Mouse (Mus musculus): ENCODE measurements around the gene Itsn1. TPM values are rescaled to one million over a fixed set of nuclear protein-coding genes. Genes with fewer than 3 reads are reported as not detected.

Gene Itsn1
- polyA plus RNA-seq, 1 experiment from 2014 or later = 60.2 TPM

GRCm38 (mm10) chr16:91885389-91886122, 156.5 kb downstream of the Itsn1 start:
- H3K27me3 ChIP-seq = no peaks in the 10 kb centered on the region
- peak; percentile 45; the same call in 1 of the 2 replicates for ATAC-seq (ENCODE audit: low FRiP score, low read depth)
- peaks cover 19% of the 10 kb centered on the region for H3K36me3 ChIP-seq
- peak overlapping the region; percentile 32; the same call in 1 of the 2 replicates for H3K4me2 ChIP-seq
- no peak overlapping the region for H3K4me3 ChIP-seq
- H3K9ac ChIP-seq = no peak overlapping the region
- no peaks in the 10 kb centered on the region for H3K9me3 ChIP-seq
- peak overlapping the region; percentile 50 for H3K27ac ChIP-seq (replicated peaks)
- 10% methylated on average over 19 of the region's 19 CpGs for WGBS
- H3K4me1 ChIP-seq (replicated peaks) = peaks cover 14% of the 10 kb centered on the region

DNA sequence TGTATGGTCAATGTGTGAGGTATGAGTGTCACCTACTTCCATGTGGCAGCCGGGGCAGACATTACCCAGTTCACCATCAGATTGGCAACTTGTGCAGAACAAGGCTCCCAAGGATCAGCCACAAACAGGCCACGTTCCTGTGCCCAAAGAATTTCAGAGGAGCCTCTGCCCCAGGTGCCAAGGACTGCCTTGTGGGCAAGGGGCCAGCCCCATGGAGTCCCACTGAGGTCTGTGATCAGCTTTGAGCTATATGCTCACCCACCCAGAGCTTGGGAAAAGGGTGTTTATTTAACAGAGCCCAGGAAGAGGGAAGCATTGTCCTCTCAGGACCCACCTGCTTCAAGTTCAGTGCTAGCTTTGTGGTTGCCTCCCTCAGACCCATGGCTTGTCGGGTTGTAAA, 159.3 kb downstream of the Itsn1 start:
- Histone ChIP-seq H3K27ac (replicated peaks) (no peak overlapping the region), H3K4me1 (replicated peaks) (peaks cover 14% of the 10 kb centered on the region), H3K36me3 (peaks cover 15% of the 10 kb centered on the region), H3K4me2 (no peak overlapping the region), H3K9me3 (no peaks in the 10 kb centered on the region), H3K27me3 (no peaks in the 10 kb centered on the region), H3K4me3 (no peak overlapping the region), H3K9ac (no peak overlapping the region)
- 85% methylated on average over 3 of the region's 3 CpGs for WGBS
- no peak for ATAC-seq (ENCODE audit: low FRiP score, low read depth)

DNA sequence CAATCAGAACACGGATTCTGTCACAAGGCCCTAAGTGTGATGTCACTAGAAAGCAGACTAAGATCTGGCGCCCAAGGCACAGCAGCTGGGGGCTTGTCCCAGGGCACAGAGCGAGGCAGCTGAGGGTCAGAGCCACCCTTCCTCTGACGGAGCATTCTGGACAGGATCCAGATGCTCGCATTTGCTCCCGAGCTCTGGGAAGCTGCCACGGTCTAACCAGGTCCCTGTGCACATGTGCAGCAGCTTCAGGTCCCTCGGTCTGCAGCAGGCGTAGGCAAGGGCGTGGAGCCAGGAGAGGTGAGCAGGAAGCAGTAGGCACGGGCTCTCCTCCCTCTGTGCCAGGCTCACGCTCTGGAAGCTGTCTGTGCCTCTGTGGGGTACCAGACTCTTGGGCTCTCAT, 160.8 kb downstream of the Itsn1 start:
- peaks cover 14% of the 10 kb centered on the region for H3K4me1 ChIP-seq (replicated peaks)
- 0 out of 2 replicates have a peak overlapping the region, but pooled peaks have one; percentile 14 for H3K27ac ChIP-seq (replicated peaks)
- peaks cover 21% of the 10 kb centered on the region for H3K36me3 ChIP-seq
- no peaks in the 10 kb centered on the region for H3K9me3 ChIP-seq
- 64% methylated on average over 12 of the region's 12 CpGs for WGBS
- H3K4me3 ChIP-seq = no peak overlapping the region
- no peaks in the 10 kb centered on the region for H3K27me3 ChIP-seq
- ATAC-seq (ENCODE audit: low FRiP score, low read depth) = no peak
- H3K4me2 ChIP-seq = no peak overlapping the region
- H3K9ac ChIP-seq = no peak overlapping the region

DNA sequence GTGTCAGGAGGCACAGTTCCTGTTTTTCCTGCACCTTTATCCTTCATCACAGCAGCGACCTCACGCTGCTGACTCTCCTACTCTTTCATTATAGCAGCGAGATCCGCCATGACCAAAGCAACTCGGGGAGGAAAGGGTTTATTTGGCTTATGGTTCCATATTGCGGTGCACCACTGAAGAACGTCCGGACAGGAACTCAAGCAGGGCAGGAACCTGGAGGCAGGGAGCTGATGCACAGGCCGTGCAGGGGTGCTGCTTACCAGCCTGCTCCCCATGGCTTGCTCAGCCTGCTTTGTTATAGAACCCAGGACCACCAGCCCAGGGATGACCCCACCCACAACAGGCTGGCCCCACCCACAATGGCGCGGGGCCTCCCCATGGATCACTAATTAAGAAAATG, 162.1 kb downstream of the Itsn1 start:
- 85% methylated on average over 11 of the region's 11 CpGs for WGBS
- Histone ChIP-seq H3K9me3 (no peaks in the 10 kb centered on the region), H3K27ac (replicated peaks) (no peak overlapping the region), H3K4me1 (replicated peaks) (peaks cover 7% of the 10 kb centered on the region), H3K4me3 (no peak overlapping the region), H3K27me3 (no peaks in the 10 kb centered on the region), H3K9ac (no peak overlapping the region), H3K36me3 (peaks cover 26% of the 10 kb centered on the region), H3K4me2 (no peak overlapping the region)
- ATAC-seq (ENCODE audit: low FRiP score, low read depth) = no peak

DNA sequence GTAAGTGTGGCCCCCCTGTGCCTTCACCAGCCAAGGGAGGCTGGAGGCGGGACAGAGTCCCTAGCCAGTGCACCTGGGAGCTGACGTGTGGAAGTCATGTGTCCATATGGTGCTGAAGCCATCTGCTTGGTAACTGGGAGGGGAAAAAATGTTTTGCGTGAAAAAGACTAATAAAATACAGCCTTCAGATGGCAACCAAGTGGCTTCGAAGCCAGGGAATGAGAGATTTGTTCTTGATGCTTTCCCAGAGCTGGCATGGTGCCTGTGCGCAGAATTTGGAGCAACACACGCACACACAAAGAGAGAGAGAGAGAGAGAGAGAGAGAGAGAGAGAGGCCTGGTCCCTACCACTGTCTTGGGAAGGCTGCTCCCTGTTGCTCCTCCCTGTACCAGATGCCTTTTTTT, 167.3 kb downstream of the Itsn1 start:
- WGBS = 50% methylated on average over 6 of the region's 6 CpGs
- ATAC-seq (ENCODE audit: low FRiP score, low read depth) = peak; percentile 55; the same call in 1 of the 2 replicates

DNA sequence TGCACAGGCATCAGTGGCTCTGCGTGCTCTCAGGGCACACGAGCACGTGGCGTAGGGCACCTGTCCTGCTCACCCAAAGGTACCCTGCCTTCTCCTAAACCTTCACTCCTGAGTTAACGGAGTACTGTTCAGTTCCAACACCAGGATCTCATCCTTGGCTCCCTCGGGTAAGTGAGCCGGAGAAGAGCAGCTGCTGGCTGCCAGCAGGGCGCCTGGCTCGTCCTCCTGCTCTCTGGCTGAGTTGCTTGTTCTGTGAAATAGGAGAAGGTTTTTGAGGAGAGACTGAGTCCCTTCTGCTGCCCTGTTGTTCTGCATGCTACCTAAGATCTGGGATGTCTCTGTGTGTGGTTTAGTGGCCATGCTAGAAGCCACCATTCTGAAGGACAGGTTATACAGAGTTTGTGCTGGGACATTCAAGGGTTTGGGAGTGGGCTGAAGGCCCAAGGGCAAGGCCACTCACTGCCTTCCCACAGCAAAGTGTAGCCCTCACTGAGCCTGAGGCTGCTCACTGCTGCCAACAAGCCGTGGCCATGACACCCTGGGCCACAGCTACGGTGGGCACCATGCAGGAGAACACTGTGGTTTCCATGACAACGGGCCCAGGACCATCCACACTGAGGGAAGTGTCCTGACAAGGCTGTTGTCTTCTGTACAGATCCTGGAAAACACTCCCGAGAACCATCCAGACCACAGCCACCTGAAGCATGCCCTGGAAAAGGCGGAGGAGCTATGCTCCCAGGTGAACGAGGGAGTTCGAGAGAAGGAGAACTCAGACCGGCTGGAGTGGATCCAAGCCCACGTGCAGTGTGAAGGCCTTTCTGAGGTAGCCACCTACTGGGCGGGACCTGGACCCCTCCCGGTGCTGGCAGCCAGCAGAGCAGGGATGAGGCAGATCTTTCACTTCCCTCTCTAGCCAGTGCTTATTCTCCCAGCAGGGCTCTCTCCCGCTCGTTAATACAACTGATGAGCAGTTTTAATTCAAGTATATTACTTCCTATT, 170.1 kb downstream of the Itsn1 start:
- H3K27ac ChIP-seq (replicated peaks) = peak overlapping the region; percentile 56
- H3K4me3 ChIP-seq = no peak overlapping the region
- ATAC-seq (ENCODE audit: low FRiP score, low read depth) = peak; percentile 55; the same call in 1 of the 2 replicates
- whole genome bisulfite sequencing = 49% methylated on average over 22 of the region's 22 CpGs
- H3K9ac ChIP-seq = no peak overlapping the region
- peaks cover 56% of the 10 kb centered on the region for H3K36me3 ChIP-seq
- H3K9me3 ChIP-seq = no peaks in the 10 kb centered on the region
- peaks cover 20% of the 10 kb centered on the region for H3K4me1 ChIP-seq (replicated peaks)
- H3K4me2 ChIP-seq = no peak overlapping the region
- no peaks in the 10 kb centered on the region for H3K27me3 ChIP-seq

More for the DNA sequence above, 167.3 kb downstream of the Itsn1 start:
- H3K36me3 ChIP-seq = peaks cover 35% of the 10 kb centered on the region
- H3K4me1 ChIP-seq (replicated peaks) = peaks cover 20% of the 10 kb centered on the region
- no peak overlapping the region for H3K4me2 ChIP-seq
- H3K9ac ChIP-seq = no peak overlapping the region
- no peaks in the 10 kb centered on the region for H3K9me3 ChIP-seq
- no peak overlapping the region for H3K4me3 ChIP-seq
- H3K27ac ChIP-seq (replicated peaks) = peak overlapping the region; percentile 58
- no peaks in the 10 kb centered on the region for H3K27me3 ChIP-seq

DNA sequence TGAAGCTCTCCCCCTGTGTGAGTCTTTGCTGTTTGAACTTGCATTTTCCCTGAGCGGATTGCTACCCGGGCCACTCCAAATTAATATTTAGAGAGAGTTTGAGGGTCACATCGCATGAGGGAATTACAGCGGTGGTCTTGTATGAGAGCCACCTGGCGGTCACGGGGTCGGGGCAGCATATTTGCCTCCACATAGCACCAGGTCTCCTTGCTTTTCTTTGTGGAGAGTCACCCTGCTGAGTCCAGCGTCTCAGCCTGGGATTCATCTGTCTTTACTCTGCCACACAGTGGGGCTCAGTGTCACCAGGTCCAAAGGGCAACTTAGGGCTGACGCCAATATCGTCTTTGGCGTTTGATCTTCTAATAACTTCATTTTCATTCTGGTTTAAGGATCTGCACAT, 171.2 kb downstream of the Itsn1 start:
- H3K9ac ChIP-seq = no peak overlapping the region
- H3K4me2 ChIP-seq = no peak overlapping the region
- no peak for ATAC-seq (ENCODE audit: low FRiP score, low read depth)
- 40% methylated on average over 11 of the region's 11 CpGs for WGBS
- peaks cover 20% of the 10 kb centered on the region for H3K4me1 ChIP-seq (replicated peaks)
- H3K27ac ChIP-seq (replicated peaks) = no peak overlapping the region; the same call in 1 of the 2 replicates
- H3K9me3 ChIP-seq = no peaks in the 10 kb centered on the region
- peaks cover 56% of the 10 kb centered on the region for H3K36me3 ChIP-seq
- no peaks in the 10 kb centered on the region for H3K27me3 ChIP-seq
- H3K4me3 ChIP-seq = no peak overlapping the region

DNA sequence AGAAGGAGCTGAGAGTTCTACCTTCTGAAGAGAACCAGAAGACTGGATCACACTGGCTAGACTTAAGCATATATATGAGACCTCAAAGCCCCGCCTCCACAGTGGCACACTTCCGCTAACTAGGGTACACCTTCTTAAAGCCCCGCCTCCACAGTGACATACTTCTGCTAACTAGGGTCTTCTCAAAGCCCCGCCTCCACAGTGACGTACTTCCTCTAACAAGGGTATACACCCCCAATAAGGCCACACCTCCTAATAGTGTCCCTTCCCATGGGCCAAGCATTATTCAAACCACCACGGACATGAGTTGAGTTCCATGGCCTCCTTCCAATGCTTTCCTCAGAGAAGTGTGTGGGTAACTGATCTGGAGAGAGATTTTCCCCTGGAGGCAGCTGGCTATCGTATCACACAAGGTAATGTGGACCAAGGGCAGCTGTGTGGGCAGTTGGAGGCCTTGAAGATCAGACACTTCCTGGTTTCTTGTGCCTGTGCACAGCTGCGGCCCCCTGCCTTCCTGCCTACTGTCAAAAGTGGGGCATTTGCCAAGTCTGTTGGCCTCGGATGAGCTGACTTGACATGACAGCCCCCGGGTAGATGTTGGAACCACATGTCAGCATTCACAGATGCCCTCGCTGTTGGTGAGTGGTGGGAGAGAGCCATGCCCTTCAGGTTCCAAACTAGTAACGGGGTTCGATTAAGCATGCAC, 174.9 kb downstream of the Itsn1 start:
- Histone ChIP-seq H3K27me3 (no peaks in the 10 kb centered on the region), H3K36me3 (peaks cover 48% of the 10 kb centered on the region), H3K4me2 (no peak overlapping the region), H3K4me3 (no peak overlapping the region), H3K9ac (no peak overlapping the region), H3K27ac (replicated peaks) (no peak overlapping the region), H3K9me3 (no peaks in the 10 kb centered on the region), H3K4me1 (replicated peaks) (peaks cover 7% of the 10 kb centered on the region)
- WGBS = 87% methylated on average over 13 of the region's 13 CpGs
- peak; percentile 58 for ATAC-seq (ENCODE audit: low FRiP score, low read depth)

DNA sequence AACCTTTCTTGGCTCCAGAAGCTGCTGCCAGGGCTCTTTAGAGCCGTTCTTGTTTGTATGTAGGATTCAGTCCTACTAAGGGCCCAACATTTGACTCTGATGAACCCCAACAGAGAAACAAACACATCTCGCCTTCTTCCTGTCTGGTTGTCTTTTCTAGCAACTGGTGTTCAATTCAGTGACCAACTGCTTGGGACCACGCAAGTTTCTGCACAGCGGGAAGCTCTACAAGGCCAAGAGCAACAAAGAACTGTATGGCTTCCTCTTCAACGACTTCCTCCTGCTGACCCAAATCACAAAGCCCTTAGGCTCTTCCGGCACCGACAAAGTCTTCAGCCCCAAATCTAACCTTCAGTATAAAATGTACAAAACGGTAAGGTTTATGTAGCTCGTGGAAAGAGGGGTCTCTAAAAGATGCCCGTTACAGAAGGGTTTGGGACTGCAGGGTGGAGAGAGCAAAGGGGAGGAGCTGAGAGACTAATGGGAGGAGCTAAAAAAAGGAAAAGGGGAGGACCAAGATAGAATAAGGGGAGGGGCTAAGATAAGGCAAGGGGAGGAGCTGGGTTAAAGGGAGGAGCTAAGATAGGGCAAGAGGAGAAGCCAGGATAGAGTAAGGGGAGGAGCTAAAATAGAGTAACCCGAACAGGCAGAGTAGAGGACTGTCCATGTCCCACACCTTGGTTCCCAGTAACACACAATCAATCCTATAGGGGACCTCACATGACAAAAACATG, 176.2 kb downstream of the Itsn1 start:
- H3K4me2 ChIP-seq = no peak overlapping the region
- no peak overlapping the region for H3K27ac ChIP-seq (replicated peaks)
- H3K4me3 ChIP-seq = no peak overlapping the region
- no peaks in the 10 kb centered on the region for H3K9me3 ChIP-seq
- H3K9ac ChIP-seq = no peak overlapping the region
- no peaks in the 10 kb centered on the region for H3K27me3 ChIP-seq
- 83% methylated on average over 11 of the region's 11 CpGs for WGBS
- ATAC-seq (ENCODE audit: low FRiP score, low read depth) = no peak
- H3K4me1 ChIP-seq (replicated peaks) = no peaks in the 10 kb centered on the region
- peaks cover 58% of the 10 kb centered on the region for H3K36me3 ChIP-seq

- no peak overlapping the region for H3K4me2 ChIP-seq
- peaks cover 56% of the 10 kb centered on the region for H3K36me3 ChIP-seq
- no peak for ATAC-seq (ENCODE audit: low FRiP score, low read depth)
Observed at GRCm38 (mm10) chr16:91905987-91906386, 176.9 kb downstream of the Itsn1 start.

DNA sequence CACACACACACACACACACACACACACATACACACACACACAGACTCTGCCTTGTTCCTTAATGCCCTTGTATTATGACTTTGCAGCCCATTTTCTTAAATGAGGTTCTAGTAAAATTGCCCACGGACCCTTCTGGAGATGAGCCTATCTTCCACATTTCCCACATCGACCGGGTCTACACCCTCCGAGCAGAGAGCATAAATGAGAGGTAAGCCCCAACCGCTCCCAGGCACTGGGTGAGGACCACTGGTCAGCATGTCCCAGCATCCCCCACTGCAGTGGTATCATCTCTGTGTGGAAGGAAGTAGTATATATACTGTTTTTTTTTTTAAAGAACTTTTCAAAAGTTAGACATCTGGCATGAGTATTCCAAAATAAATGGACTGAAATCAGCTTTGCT, 177.6 kb downstream of the Itsn1 start:
- ATAC-seq (ENCODE audit: low FRiP score, low read depth) = no peak
- Histone ChIP-seq H3K4me3 (no peak overlapping the region), H3K4me1 (replicated peaks) (no peaks in the 10 kb centered on the region), H3K4me2 (no peak overlapping the region), H3K9ac (no peak overlapping the region), H3K9me3 (no peaks in the 10 kb centered on the region), H3K27ac (replicated peaks) (no peak overlapping the region), H3K27me3 (no peaks in the 10 kb centered on the region), H3K36me3 (peaks cover 57% of the 10 kb centered on the region)
- WGBS = 94% methylated on average over 5 of the region's 5 CpGs

More at GRCm38 (mm10) chr16:91905987-91906386, 176.9 kb downstream of the Itsn1 start:
- 85% methylated on average over 10 of the region's 10 CpGs for WGBS
- Histone ChIP-seq H3K4me1 (replicated peaks) (no peaks in the 10 kb centered on the region), H3K27me3 (no peaks in the 10 kb centered on the region), H3K4me3 (no peak overlapping the region), H3K9me3 (no peaks in the 10 kb centered on the region), H3K27ac (replicated peaks) (no peak overlapping the region), H3K9ac (no peak overlapping the region)
